Mouse (Mus musculus): ENCODE data around the gene Ttf1. TPM values are rescaled to one million over a fixed set of nuclear protein-coding genes. Genes with fewer than 3 reads are reported as not detected.
"Not testable (repeated sequence)": the region's sequence is repeated elsewhere in the genome, so short reads cannot be mapped to it uniquely, and the experiment has no call there.

The Ttf1 gene
- total RNA-seq, 1 experiment from 2014 or later: 22.9 TPM

- ATAC-seq (replicated peaks in 1 of 2; ENCODE audit: insufficient read depth in 1 of 2, low FRiP score in 2 of 2, low TSS enrichment in 1 of 2, low read depth in 1 of 2, poor library complexity in 2 of 2, severe bottlenecking in 2 of 2): peak; percentile 30 to 60
Observed at GRCm38 (mm10) chr2:29052943-29053454, 7.1 kb upstream of the Ttf1 start.

GRCm38 (mm10) chr2:29053802-29054544 is 6.1 kb upstream of the Ttf1 start:
- peak; percentile 13 to 56; a peak in 1 of 4 replicates for ATAC-seq (replicated peaks in 1 of 2; ENCODE audit: insufficient read depth in 1 of 2, low FRiP score in 2 of 2, low TSS enrichment in 1 of 2, low read depth in 1 of 2, poor library complexity in 2 of 2, severe bottlenecking in 2 of 2)

GRCm38 (mm10) chr2:29054545-29054935 is 5.5 kb upstream of the Ttf1 start:
- no peak for ATAC-seq (replicated peaks in 1 of 2; ENCODE audit: insufficient read depth in 1 of 2, low FRiP score in 2 of 2, low TSS enrichment in 1 of 2, low read depth in 1 of 2, poor library complexity in 2 of 2, severe bottlenecking in 2 of 2)

- ATAC-seq (replicated peaks in 1 of 2; ENCODE audit: insufficient read depth in 1 of 2, low FRiP score in 2 of 2, low TSS enrichment in 1 of 2, low read depth in 1 of 2, poor library complexity in 2 of 2, severe bottlenecking in 2 of 2): peak; percentile 42 to 67; a peak in 2 of 4 replicates
Observed at GRCm38 (mm10) chr2:29054991-29055390, 5.1 kb upstream of the Ttf1 start, which contains the start of gene Cfap77. Gene Cfap77 (minus strand): TSS chr2:29055066.

- no peak for ATAC-seq (replicated peaks in 1 of 2; ENCODE audit: insufficient read depth in 1 of 2, low FRiP score in 2 of 2, low TSS enrichment in 1 of 2, low read depth in 1 of 2, poor library complexity in 2 of 2, severe bottlenecking in 2 of 2)
Observed at GRCm38 (mm10) chr2:29065796-29066195, 5.7 kb downstream of the Ttf1 start.

GRCm38 (mm10) chr2:29066410-29066809 is 6.3 kb downstream of the Ttf1 start:
- no peak for ATAC-seq (replicated peaks in 1 of 2; ENCODE audit: insufficient read depth in 1 of 2, low FRiP score in 2 of 2, low TSS enrichment in 1 of 2, low read depth in 1 of 2, poor library complexity in 2 of 2, severe bottlenecking in 2 of 2)

GRCm38 (mm10) chr2:29074676-29075075 is 14.6 kb downstream of the Ttf1 start:
- no peak for ATAC-seq (replicated peaks in 1 of 2; ENCODE audit: insufficient read depth in 1 of 2, low FRiP score in 2 of 2, low TSS enrichment in 1 of 2, low read depth in 1 of 2, poor library complexity in 2 of 2, severe bottlenecking in 2 of 2)

- no peak for ATAC-seq (replicated peaks in 1 of 2; ENCODE audit: insufficient read depth in 1 of 2, low FRiP score in 2 of 2, low TSS enrichment in 1 of 2, low read depth in 1 of 2, poor library complexity in 2 of 2, severe bottlenecking in 2 of 2)
Observed at GRCm38 (mm10) chr2:29075331-29076070, 15.4 kb downstream of the Ttf1 start.

- ATAC-seq (replicated peaks in 1 of 2; ENCODE audit: insufficient read depth in 1 of 2, low FRiP score in 2 of 2, low TSS enrichment in 1 of 2, low read depth in 1 of 2, poor library complexity in 2 of 2, severe bottlenecking in 2 of 2): no peak
Observed at GRCm38 (mm10) chr2:29076226-29076625, 16.2 kb downstream of the Ttf1 start.

GRCm38 (mm10) chr2:29081965-29082364 is 21.9 kb downstream of the Ttf1 start:
- no peak for ATAC-seq (replicated peaks in 1 of 2; ENCODE audit: insufficient read depth in 1 of 2, low FRiP score in 2 of 2, low TSS enrichment in 1 of 2, low read depth in 1 of 2, poor library complexity in 2 of 2, severe bottlenecking in 2 of 2)

GRCm38 (mm10) chr2:29086026-29086425 is 26.0 kb downstream of the Ttf1 start:
- ATAC-seq (replicated peaks in 1 of 2; ENCODE audit: insufficient read depth in 1 of 2, low FRiP score in 2 of 2, low TSS enrichment in 1 of 2, low read depth in 1 of 2, poor library complexity in 2 of 2, severe bottlenecking in 2 of 2): no peak

GRCm38 (mm10) chr2:29089276-29089675 is 29.2 kb downstream of the Ttf1 start:
- ATAC-seq (replicated peaks in 1 of 2; ENCODE audit: insufficient read depth in 1 of 2, low FRiP score in 2 of 2, low TSS enrichment in 1 of 2, low read depth in 1 of 2, poor library complexity in 2 of 2, severe bottlenecking in 2 of 2): not testable (repeated sequence)

GRCm38 (mm10) chr2:29095674-29096073 is 35.6 kb downstream of the Ttf1 start:
- no peak for ATAC-seq (replicated peaks in 1 of 2; ENCODE audit: insufficient read depth in 1 of 2, low FRiP score in 2 of 2, low TSS enrichment in 1 of 2, low read depth in 1 of 2, poor library complexity in 2 of 2, severe bottlenecking in 2 of 2)

- ATAC-seq (replicated peaks in 1 of 2; ENCODE audit: insufficient read depth in 1 of 2, low FRiP score in 2 of 2, low TSS enrichment in 1 of 2, low read depth in 1 of 2, poor library complexity in 2 of 2, severe bottlenecking in 2 of 2): no peak
Observed at GRCm38 (mm10) chr2:29096751-29097150, 36.7 kb downstream of the Ttf1 start.

GRCm38 (mm10) chr2:29097465-29097864 is 37.4 kb downstream of the Ttf1 start:
- ATAC-seq (replicated peaks in 1 of 2; ENCODE audit: insufficient read depth in 1 of 2, low FRiP score in 2 of 2, low TSS enrichment in 1 of 2, low read depth in 1 of 2, poor library complexity in 2 of 2, severe bottlenecking in 2 of 2): no peak

GRCm38 (mm10) chr2:29097955-29098354 is 37.9 kb downstream of the Ttf1 start:
- ATAC-seq (replicated peaks in 1 of 2; ENCODE audit: insufficient read depth in 1 of 2, low FRiP score in 2 of 2, low TSS enrichment in 1 of 2, low read depth in 1 of 2, poor library complexity in 2 of 2, severe bottlenecking in 2 of 2): not testable (repeated sequence)

GRCm38 (mm10) chr2:29098786-29099185 is 38.7 kb downstream of the Ttf1 start:
- no peak for ATAC-seq (replicated peaks in 1 of 2; ENCODE audit: insufficient read depth in 1 of 2, low FRiP score in 2 of 2, low TSS enrichment in 1 of 2, low read depth in 1 of 2, poor library complexity in 2 of 2, severe bottlenecking in 2 of 2)

- no peak for ATAC-seq (replicated peaks in 1 of 2; ENCODE audit: insufficient read depth in 1 of 2, low FRiP score in 2 of 2, low TSS enrichment in 1 of 2, low read depth in 1 of 2, poor library complexity in 2 of 2, severe bottlenecking in 2 of 2)
Observed at GRCm38 (mm10) chr2:29099646-29100045, 39.6 kb downstream of the Ttf1 start.

Data from hematopoietic stem cell, adult 5-6 weeks (primary cell).